Mouse (Mus musculus) lung, embryonic 15.5 days (tissue): ENCODE measurements at regions not wholly inside any gene's neighbourhood (a gene's known extent, or its start where the extent isn't known, plus 50 kb on each side); places are given as distances from the start of the nearest gene placed in this dataset.

Experiments used
- ATAC-seq: fragments of 200-750 bp; cut with Nextera tagmentation; 2 replicates; pipeline ENCODE4 v1.8.0; 2017; ENCODE audit warnings: moderate number of reproducible peaks, borderline replicate concordance; ENCODE audit not compliant: low FRiP score, low TSS enrichment; ENCODE audit errors: extremely low read depth
- H3K27ac ChIP-seq: fragments of 300-500 bp; sonication (generic); 2 replicates; pipeline ENCODE4 v1.5.1; 2015; ENCODE audit warnings: moderate library complexity, mild to moderate bottlenecking, inconsistent platforms
- H3K27me3 ChIP-seq: fragments of 300-500 bp; sonication (generic); 2 replicates; pipeline ENCODE4 v1.6.1; 2015; ENCODE audit warnings: inconsistent platforms
- H3K36me3 ChIP-seq: fragments of 300-500 bp; sonication (generic); 2 replicates; pipeline ENCODE4 v1.6.1; 2015; ENCODE audit warnings: inconsistent platforms
- H3K4me1 ChIP-seq: fragments of 300-500 bp; sonication (generic); 2 replicates; pipeline ENCODE4 v1.6.1; 2015; ENCODE audit warnings: inconsistent platforms
- H3K4me2 ChIP-seq: fragments of 300-500 bp; sonication (generic); 2 replicates; pipeline ENCODE4 v1.6.1; 2015; ENCODE audit warnings: inconsistent platforms, mild to moderate bottlenecking, moderate library complexity
- H3K4me3 ChIP-seq: fragments of 300-500 bp; sonication (generic); 2 replicates; pipeline ENCODE4 v1.5.1; 2015; ENCODE audit warnings: mild to moderate bottlenecking, inconsistent platforms
- H3K9ac ChIP-seq: fragments of 300-500 bp; sonication (generic); 2 replicates; pipeline ENCODE4 v1.6.1; 2015; ENCODE audit warnings: inconsistent platforms
- H3K9me3 ChIP-seq: fragments of 300-500 bp; sonication (generic); 2 replicates; pipeline ENCODE4 v1.6.1; 2016; ENCODE audit warnings: inconsistent platforms
- WGBS: fragments of 180-500 bp; shearing (Covaris S2); methylation state at CpG from one replicate; pipeline ENCODE4 v1.1.7; 2015; 5-methylcytosine and 5-hydroxymethylcytosine counted together

DNA sequence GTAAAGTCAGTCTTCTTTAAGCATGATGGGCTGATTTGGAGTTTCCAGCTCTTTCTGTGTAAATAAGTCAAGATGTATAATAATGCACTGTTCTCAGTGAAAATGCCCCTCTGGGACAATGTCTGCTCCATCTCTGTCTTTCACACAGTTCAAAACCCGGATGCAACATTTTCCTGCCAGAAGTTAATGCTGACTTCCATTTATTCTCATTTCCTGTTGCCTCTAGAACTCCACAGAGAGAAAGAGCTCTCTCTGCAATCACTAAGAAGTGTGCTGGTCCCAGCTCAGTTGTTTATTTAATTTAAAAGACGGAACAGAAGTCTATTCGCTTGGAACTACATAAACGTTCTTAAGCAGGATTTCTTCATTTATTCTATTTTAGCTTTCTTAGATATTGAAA is 92.0 kb upstream of the Hpgd start:
- Histone ChIP-seq H3K9me3 (no peaks in the 10 kb centered on the region), H3K4me2 (no peak overlapping the region), H3K4me1 (no peaks in the 10 kb centered on the region), H3K9ac (no peak overlapping the region), H3K27me3 (no peaks in the 10 kb centered on the region), H3K27ac (no peak overlapping the region), H3K36me3 (no peaks in the 10 kb centered on the region), H3K4me3 (no peak overlapping the region)
- 37% methylated on average over 4 of the region's 4 CpGs for WGBS
- no peak for ATAC-seq

GRCm38 (mm10) chr8:56211922-56212635 is 82.3 kb upstream of the Hpgd start:
- no peak overlapping the region for H3K9ac ChIP-seq
- WGBS = 73% methylated on average over 3 of the region's 3 CpGs
- H3K4me2 ChIP-seq = no peak overlapping the region
- no peak overlapping the region for H3K27ac ChIP-seq
- H3K4me3 ChIP-seq = no peak overlapping the region
- no peaks in the 10 kb centered on the region for H3K27me3 ChIP-seq
- H3K9me3 ChIP-seq = no peaks in the 10 kb centered on the region
- no peak for ATAC-seq
- H3K36me3 ChIP-seq = no peaks in the 10 kb centered on the region
- no peaks in the 10 kb centered on the region for H3K4me1 ChIP-seq

GRCm38 (mm10) chr8:56218837-56219236 is 75.5 kb upstream of the Hpgd start:
- Histone ChIP-seq H3K9me3 (no peaks in the 10 kb centered on the region), H3K27me3 (no peaks in the 10 kb centered on the region), H3K4me3 (no peak overlapping the region), H3K36me3 (no peaks in the 10 kb centered on the region), H3K27ac (no peak overlapping the region), H3K9ac (no peak overlapping the region), H3K4me2 (no peak overlapping the region), H3K4me1 (no peaks in the 10 kb centered on the region)
- ATAC-seq = no peak

DNA sequence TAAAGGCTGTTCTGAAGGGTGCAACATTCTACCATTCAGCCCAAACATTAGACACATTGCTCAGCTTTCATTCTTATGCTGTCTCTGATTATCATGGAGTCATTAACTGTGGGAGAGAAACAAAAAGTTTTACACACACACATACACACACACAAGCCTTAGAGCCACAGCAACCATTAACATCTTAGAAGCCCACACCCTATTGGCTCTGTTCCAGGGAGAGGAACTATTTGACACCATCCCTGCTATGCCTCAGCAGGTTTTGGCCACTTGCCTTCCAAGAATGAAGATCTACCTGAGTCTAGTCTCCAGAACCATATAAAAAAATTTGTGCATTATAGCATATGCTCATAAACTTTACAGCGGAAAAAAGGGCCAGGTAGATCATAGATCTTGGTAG is 75.0 kb upstream of the Hpgd start:
- 90% methylated on average over 1 of the region's 1 CpGs for WGBS
- Histone ChIP-seq H3K36me3 (no peaks in the 10 kb centered on the region), H3K9ac (no peak overlapping the region), H3K27me3 (no peaks in the 10 kb centered on the region), H3K4me1 (no peaks in the 10 kb centered on the region), H3K9me3 (no peaks in the 10 kb centered on the region), H3K27ac (no peak overlapping the region), H3K4me3 (no peak overlapping the region), H3K4me2 (no peak overlapping the region)
- ATAC-seq = no peak

- Histone ChIP-seq H3K4me3 (no peak overlapping the region), H3K9ac (no peak overlapping the region), H3K9me3 (no peaks in the 10 kb centered on the region), H3K4me1 (no peaks in the 10 kb centered on the region), H3K27ac (no peak overlapping the region), H3K36me3 (no peaks in the 10 kb centered on the region), H3K27me3 (no peaks in the 10 kb centered on the region), H3K4me2 (no peak overlapping the region)
- ATAC-seq = no peak
- WGBS = 56% methylated on average over 3 of the region's 3 CpGs
These were observed 71.4 kb upstream of the Hpgd start for GRCm38 (mm10) chr8:56223010-56223409.

DNA sequence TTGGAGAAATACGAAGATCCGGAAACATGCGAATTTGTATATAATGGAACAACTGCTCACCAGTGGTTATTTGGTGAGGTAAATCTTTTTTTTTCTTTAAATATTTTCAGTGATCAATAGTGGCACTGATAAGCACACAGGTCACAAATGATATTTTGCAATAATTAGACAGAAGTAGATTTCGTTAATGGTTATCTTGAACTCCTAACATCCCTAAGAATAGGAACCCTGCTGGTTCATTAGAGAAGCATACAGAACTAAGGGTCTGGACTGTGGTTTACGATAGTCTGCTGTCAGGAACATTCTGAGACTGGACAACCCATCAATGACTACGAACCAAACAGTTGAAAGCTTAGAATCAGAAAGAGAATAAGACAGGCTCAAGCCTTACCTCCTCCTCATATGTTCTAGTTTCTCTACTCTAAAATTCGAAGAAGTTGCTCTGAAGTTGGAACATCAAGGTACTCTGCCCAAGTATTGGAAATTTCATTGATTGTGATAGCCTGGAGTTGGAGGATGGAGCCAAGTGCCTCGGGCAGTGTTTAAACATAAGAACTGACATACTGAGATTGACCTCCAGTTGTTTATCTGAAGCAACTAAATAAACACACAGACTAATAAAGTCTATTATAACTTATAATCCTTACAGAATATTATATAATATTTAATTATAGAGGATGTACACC is 63.6 kb upstream of the Hpgd start:
- no peaks in the 10 kb centered on the region for H3K9me3 ChIP-seq
- no peak overlapping the region for H3K4me2 ChIP-seq
- no peak overlapping the region for H3K9ac ChIP-seq
- 83% methylated on average over 8 of the region's 8 CpGs for WGBS
- H3K4me1 ChIP-seq = no peaks in the 10 kb centered on the region
- no peak for ATAC-seq
- no peaks in the 10 kb centered on the region for H3K27me3 ChIP-seq
- no peak overlapping the region for H3K4me3 ChIP-seq
- no peak overlapping the region for H3K27ac ChIP-seq
- no peaks in the 10 kb centered on the region for H3K36me3 ChIP-seq

DNA sequence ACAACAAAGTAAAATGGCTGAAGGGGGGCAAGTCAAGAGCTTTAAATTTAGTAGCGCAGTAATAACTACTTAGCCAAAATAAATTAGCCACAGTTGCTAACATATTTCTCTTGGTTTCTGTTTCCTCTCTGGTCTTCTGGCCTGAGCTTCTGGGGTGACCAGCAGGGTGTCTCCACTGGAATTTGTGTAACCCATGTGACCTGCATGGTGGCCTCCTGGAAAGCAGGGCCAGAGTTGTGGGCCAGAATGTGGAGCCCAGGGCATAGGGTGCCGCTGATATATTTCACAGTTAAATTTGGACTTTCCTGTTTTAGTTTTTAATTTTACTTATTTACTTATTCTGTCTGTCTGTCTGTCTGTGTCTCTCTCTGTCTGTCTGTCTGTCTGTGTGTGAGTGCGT is 62.5 kb upstream of the Hpgd start:
- no peak for ATAC-seq
- Histone ChIP-seq H3K27ac (no peak overlapping the region), H3K36me3 (no peaks in the 10 kb centered on the region), H3K9ac (no peak overlapping the region), H3K9me3 (no peaks in the 10 kb centered on the region), H3K27me3 (no peaks in the 10 kb centered on the region), H3K4me2 (no peak overlapping the region), H3K4me1 (no peaks in the 10 kb centered on the region), H3K4me3 (no peak overlapping the region)
- 85% methylated on average over 3 of the region's 3 CpGs for WGBS

- H3K27ac ChIP-seq = 0 out of 2 replicates have a peak overlapping the region, but pooled peaks have one; percentile 10
- peak; percentile 49; the same call in 1 of the 2 replicates for ATAC-seq
- WGBS = 47% methylated on average over 3 of the region's 3 CpGs
These were observed 61.8 kb upstream of the Hpgd start for GRCm38 (mm10) chr8:56232552-56232951.

GRCm38 (mm10) chr8:56233816-56234215 is 60.6 kb upstream of the Hpgd start:
- Histone ChIP-seq H3K4me1 (no peaks in the 10 kb centered on the region), H3K4me2 (no peak overlapping the region), H3K4me3 (no peak overlapping the region), H3K9ac (no peak overlapping the region), H3K27ac (no peak overlapping the region), H3K27me3 (no peaks in the 10 kb centered on the region), H3K36me3 (no peaks in the 10 kb centered on the region), H3K9me3 (no peaks in the 10 kb centered on the region)
- WGBS = 71% methylated on average over 5 of the region's 5 CpGs
- ATAC-seq = no peak

More at GRCm38 (mm10) chr8:56232552-56232951, 61.8 kb upstream of the Hpgd start:
- Histone ChIP-seq H3K9ac (no peak overlapping the region), H3K27me3 (no peaks in the 10 kb centered on the region), H3K36me3 (no peaks in the 10 kb centered on the region), H3K4me3 (no peak overlapping the region), H3K4me2 (no peak overlapping the region), H3K4me1 (no peaks in the 10 kb centered on the region), H3K9me3 (no peaks in the 10 kb centered on the region)

- WGBS = 70% methylated on average over 2 of the region's 2 CpGs
- Histone ChIP-seq H3K4me3 (no peak overlapping the region), H3K27ac (no peak overlapping the region), H3K27me3 (no peaks in the 10 kb centered on the region), H3K36me3 (no peaks in the 10 kb centered on the region), H3K4me2 (no peak overlapping the region), H3K9ac (no peak overlapping the region), H3K9me3 (no peaks in the 10 kb centered on the region), H3K4me1 (no peaks in the 10 kb centered on the region)
- ATAC-seq = no peak
These were observed 60.1 kb upstream of the Hpgd start for GRCm38 (mm10) chr8:56234238-56234637.

GRCm38 (mm10) chr8:56243330-56243729 is 51.1 kb upstream of the Hpgd start:
- no peak overlapping the region for H3K27ac ChIP-seq
- H3K4me1 ChIP-seq = no peaks in the 10 kb centered on the region
- no peaks in the 10 kb centered on the region for H3K27me3 ChIP-seq
- no peak overlapping the region for H3K9ac ChIP-seq
- no peak overlapping the region for H3K4me3 ChIP-seq
- 74% methylated on average over 3 of the region's 3 CpGs for WGBS
- no peak overlapping the region for H3K4me2 ChIP-seq
- ATAC-seq = no peak
- no peaks in the 10 kb centered on the region for H3K36me3 ChIP-seq
- H3K9me3 ChIP-seq = no peaks in the 10 kb centered on the region
